Mouse (Mus musculus) lung, adult 18-20 months (tissue): Measurements from ENCODE around the gene Vmn2r29.
"Not testable (repeated sequence)": the region's sequence is repeated elsewhere in the genome, so short reads cannot be mapped to it uniquely, and the experiment has no call there.

Experiments used
- DNase-seq, 2 experiments: peaks; one replicate each; pipeline ENCODE4 v3.0.0; 2022; ENCODE audit warnings: mixed read lengths in 2 of 2

Vmn2r29 gene

DNA sequence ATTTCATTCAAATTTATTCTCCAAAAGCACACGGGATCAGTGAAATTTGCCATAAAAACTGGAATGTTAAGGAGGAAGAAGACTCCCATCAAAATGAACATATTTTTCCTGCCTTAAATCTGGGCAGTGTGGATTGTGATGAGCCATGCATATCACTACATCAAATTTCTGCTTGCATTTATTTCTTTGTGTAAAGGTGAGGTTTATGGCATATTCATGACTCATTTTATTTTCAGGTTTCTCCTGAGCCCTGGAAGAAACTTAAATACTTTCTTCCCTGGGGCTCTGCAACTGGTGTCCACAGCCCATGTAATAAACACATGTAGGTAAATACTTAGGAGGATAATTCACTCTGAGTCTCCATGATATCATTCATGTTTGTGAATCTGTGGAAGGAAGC lies at the start of gene Vmn2r29:
TSS of gene Vmn2r29 (minus strand) at position 101 of the 400 bp plus-strand sequence.
- not testable (repeated sequence) for DNase-seq

DNA sequence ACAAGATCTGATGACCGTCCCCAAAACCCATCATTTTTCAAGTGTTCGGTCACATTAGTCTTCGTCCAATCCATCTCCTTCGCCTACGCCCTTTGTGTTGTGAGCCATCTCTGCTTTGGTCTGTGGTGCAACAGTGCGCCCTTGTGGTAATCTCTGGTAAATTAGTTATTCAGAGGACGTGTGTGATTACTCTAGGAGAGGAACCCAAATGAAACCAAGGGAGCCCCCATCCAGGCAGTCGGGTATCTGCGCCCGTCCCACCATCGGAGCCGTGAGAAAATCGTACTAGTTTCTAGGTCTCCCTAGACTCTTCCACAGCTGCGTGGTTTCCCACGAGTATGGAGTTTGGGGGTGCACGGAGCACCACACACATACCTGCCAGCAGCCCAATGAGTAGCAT lies 48.5 kb upstream of the Vmn2r29 start:
- peak; percentile 41 to 58 for DNase-seq

GRCm38 (mm10) chr7:7281383-7281782 lies 34.3 kb upstream of the Vmn2r29 start:
- DNase-seq, result peak in 1 of 2 experiments; percentile 17

DNA sequence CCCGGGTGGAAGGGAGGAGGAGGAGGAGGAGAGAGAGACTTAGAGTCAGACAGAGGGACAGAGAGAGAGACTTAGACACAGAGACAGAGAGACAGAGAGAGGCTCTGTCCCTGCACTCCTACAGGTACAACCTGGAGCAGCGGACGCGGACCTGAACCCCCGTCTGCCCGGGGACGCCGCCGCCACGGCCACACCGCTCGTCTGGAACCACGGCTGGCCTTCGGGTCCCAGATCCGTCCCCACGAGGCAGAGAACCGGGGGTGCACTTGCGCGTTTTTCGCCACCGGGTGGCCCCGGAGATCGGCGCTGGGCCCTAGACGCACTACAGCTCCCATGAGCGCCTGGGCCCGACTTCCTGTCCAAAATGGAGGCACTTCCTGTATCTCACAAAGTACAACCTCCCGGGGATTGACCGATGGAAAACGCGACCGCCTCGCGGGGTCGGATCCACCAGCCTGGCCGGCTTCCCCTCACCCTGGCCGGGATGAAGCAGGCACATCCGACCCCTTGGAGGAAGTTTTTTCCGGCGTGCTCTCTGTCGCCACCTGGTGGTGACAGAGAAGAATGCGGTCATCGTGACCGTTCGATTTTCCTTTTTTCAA lies 30.9 kb upstream of the Vmn2r29 start, which contains the start of gene Gm45844:
TSS of gene Gm45844 (minus strand) at position 324 of the 602 bp plus-strand sequence.
- DNase-seq, result peak; percentile 88 to 93

DNA sequence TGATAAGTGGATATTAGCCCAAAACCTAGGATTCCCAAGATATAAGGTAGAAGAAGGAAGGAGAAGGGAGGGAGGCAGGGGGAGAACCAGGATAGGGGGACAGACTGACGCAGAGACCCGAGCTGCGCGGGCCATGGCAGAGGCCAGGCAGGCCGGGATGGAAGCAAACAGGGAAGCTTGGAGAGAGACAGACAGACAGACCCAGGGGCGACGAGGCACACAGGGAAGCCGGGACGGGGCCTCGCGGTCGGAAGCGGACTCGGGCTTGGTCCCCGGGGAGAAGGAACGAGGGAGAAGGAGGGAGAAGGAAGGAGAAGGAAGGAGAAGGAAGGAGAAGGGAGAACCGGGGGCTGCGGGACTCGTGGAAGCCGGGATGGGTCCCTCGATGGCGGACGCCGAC lies 30.4 kb upstream of the Vmn2r29 start:
- not testable (repeated sequence) for DNase-seq

GRCm38 (mm10) chr7:7209313-7210151 lies 37.6 kb downstream of the Vmn2r29 start, which contains the start of gene Zfp772:
Gene Zfp772 (minus strand): TSS chr7:7209998.
- DNase-seq, result peak; percentile 56 to 65

GRCm38 (mm10) chr7:7188191-7188942 lies 58.8 kb downstream of the Vmn2r29 start:
- DNase-seq, result peak; percentile 67 to 68

DNA sequence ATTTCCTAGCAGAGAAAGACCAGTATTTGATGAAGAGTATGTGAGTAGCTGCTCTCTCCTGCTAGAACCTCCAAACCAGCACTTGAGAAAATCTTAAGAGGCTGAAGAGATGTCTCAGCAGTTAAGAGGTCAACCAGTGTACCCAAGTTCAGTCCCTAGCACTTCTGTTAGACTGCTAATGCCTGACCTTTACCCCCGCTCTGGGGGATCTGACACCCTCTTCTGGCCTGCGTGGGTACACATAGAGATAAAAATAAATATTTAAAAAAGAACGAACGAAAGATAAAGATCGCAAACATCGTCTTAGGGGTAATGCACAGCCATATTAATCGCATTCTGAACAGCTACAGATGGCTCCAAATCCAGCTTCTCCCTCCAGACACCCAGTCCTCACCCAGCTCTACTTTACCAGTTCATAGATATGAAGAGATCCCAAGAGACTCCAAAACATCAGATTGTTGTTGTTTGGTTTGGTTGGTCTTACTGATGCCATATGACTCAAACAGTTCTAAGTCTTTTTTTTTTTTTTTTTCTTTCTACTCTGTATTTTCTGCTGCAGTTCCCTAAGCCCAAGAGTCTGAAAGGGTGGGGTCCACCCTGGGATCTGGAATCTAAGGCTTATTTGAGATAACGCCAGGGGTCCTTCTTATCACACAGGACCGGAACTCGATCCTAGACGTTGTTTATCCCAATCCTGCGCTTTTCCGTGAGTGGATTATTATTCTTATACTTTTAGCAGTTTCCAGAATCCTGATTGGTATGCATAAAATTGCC lies 59.5 kb downstream of the Vmn2r29 start:
- no peak for DNase-seq

DNA sequence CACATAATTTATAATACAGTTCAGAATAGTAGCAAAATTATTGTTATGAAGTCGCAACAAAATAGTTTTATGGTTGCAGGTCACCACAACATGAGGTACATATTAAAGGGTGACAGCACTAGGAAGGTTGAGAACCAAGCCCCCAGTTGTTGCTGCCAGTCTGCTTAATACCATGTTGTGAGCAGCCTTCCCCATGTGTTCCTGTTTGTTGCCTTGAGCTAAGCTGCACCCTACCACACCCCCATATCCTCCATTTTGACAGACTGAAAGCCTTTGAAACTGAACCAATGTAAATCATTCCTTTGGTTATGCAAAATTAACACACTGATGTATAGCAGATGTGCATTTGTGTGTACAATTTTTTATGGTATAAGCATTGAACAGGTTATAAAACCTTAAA lies 61.2 kb downstream of the Vmn2r29 start:
- no peak for DNase-seq
